Mouse (Mus musculus): Measurements from ENCODE around the gene Fem1b.

DNA sequence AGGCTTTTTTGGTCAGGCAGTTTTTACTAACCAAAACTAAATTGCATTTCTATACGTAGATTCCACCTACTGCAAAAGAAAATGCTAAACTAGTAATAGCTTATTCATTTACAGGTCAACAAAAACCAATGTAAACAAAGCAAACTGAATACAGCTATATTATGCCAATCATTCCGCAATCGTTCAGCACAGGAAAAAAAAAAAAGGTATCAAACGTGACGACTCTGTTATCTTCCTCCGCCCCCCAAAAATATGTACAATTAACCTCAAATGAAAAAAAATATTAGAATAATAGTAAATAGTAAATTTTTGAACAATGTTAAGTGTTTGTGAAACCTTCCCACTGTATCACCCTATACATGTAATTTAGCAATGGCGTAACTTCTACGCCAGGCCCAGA lies 1.6 kb downstream of the Fem1b start:
- no peak for TF ChIP-seq POLR2A (IDR thresholded peaks at IDR 0.05; ENCODE audit: insufficient read depth, low read depth, low read length)
- no peak for TF ChIP-seq EP300 (IDR thresholded peaks at IDR 0.05; ENCODE audit: insufficient read depth, low read depth, low read length)

Data from heart, adult 2 months (tissue).